Mouse (Mus musculus) liver, embryonic 15.5 days (tissue): ENCODE results near the gene Heatr1. TPM values are rescaled to one million over a fixed set of nuclear protein-coding genes. Genes with fewer than 3 reads are reported as not detected.

Experiments used
- ATAC-seq: fragments of 200-750 bp; cut with Nextera tagmentation; 2 replicates; pipeline ENCODE4 v1.8.0; 2017; ENCODE audit warnings: moderate number of reproducible peaks, mild to moderate bottlenecking, moderate library complexity; ENCODE audit not compliant: insufficient read depth
- H3K27ac ChIP-seq: fragments of 300-500 bp; sonication (generic); replicated peaks from 2 replicates; pipeline ENCODE4 v1.5.1; 2015; ENCODE audit warnings: mild to moderate bottlenecking, inconsistent platforms
- H3K27me3 ChIP-seq: fragments of 300-500 bp; sonication (generic); 2 replicates; pipeline ENCODE4 v1.6.1; 2015; ENCODE audit warnings: mild to moderate bottlenecking, inconsistent platforms
- H3K36me3 ChIP-seq: fragments of 300-500 bp; sonication (generic); replicated peaks from 2 replicates; pipeline ENCODE4 v1.6.1; 2015; ENCODE audit warnings: moderate library complexity, mild to moderate bottlenecking, inconsistent platforms
- H3K4me1 ChIP-seq: fragments of 300-500 bp; sonication (generic); replicated peaks from 2 replicates; pipeline ENCODE4 v1.6.1; 2015; ENCODE audit warnings: inconsistent platforms
- H3K4me2 ChIP-seq: fragments of 300-500 bp; sonication (generic); 2 replicates; pipeline ENCODE4 v1.6.1; 2015; ENCODE audit warnings: moderate library complexity, mild to moderate bottlenecking, inconsistent platforms
- H3K4me3 ChIP-seq: fragments of 300-500 bp; sonication (generic); replicated peaks from 2 replicates; pipeline ENCODE4 v1.5.1; 2015; ENCODE audit warnings: mild to moderate bottlenecking, inconsistent platforms
- H3K9ac ChIP-seq: fragments of 300-500 bp; sonication (generic); 2 replicates; pipeline ENCODE4 v1.6.1; 2015; ENCODE audit warnings: moderate library complexity, mild to moderate bottlenecking, inconsistent platforms
- H3K9me3 ChIP-seq: fragments of 300-500 bp; sonication (generic); replicated peaks from 2 replicates; pipeline ENCODE4 v1.6.1; 2016; ENCODE audit warnings: inconsistent platforms
- WGBS: fragments of 180-500 bp; shearing (Covaris S2); methylation state at CpG from one replicate; pipeline ENCODE4 v1.1.7; 2015; ENCODE audit warnings: mixed read lengths; ENCODE audit not compliant: insufficient replicate concordance; 5-methylcytosine and 5-hydroxymethylcytosine counted together
- polyA plus RNA-seq: library from polyadenylated mRNA; unstranded; fragments of >200 nt; fragmentation: Nextera tagmentation; extraction: Ambion mirVana; gene quantifications from 2 replicates; pipeline ENCODE4 v1.2.1, GENCODE M21; 2015

Gene Heatr1
- polyA plus RNA-seq, 1 experiment from 2014 or later, result 9.8 TPM

GRCm38 (mm10) chr13:12386286-12386685, 8.5 kb upstream of the Heatr1 start:
- Histone ChIP-seq H3K27me3 (no peaks in the 10 kb centered on the region), H3K4me1 (no peaks in the 10 kb centered on the region), H3K4me3 (no peak overlapping the region), H3K36me3 (no peaks in the 10 kb centered on the region), H3K4me2 (no peak overlapping the region), H3K9me3 (no peaks in the 10 kb centered on the region), H3K9ac (no peak overlapping the region), H3K27ac (no peak overlapping the region)
- ATAC-seq, result no peak

- 0 out of 2 replicates have a peak overlapping the region, but pooled peaks have one; percentile 6 for H3K27ac ChIP-seq
- ATAC-seq, result peak; percentile 3
These were observed 744 bp downstream of the Heatr1 start for GRCm38 (mm10) chr13:12395571-12395970.

GRCm38 (mm10) chr13:12408343-12409066, 13.7 kb downstream of the Heatr1 start:
- ATAC-seq, result 0 out of 2 replicates have a peak, but pooled peaks have one; percentile 28

More at GRCm38 (mm10) chr13:12395571-12395970, 744 bp downstream of the Heatr1 start:
- Histone ChIP-seq H3K4me3 (peak overlapping the region; percentile 87), H3K4me2 (peak overlapping the region; percentile 89), H3K27me3 (no peaks in the 10 kb centered on the region), H3K4me1 (peaks cover 24% of the 10 kb centered on the region), H3K9me3 (no peaks in the 10 kb centered on the region), H3K36me3 (peaks cover 25% of the 10 kb centered on the region), H3K9ac (peak overlapping the region; percentile 65)
- WGBS, result under 1% methylated on average over 23 of the region's 23 CpGs

GRCm38 (mm10) chr13:12412016-12412415, 17.2 kb downstream of the Heatr1 start:
- no peaks in the 10 kb centered on the region for H3K27me3 ChIP-seq
- peak; percentile 77 for ATAC-seq
- 11% methylated on average over 8 of the region's 8 CpGs for WGBS
- H3K4me1 ChIP-seq, result no peaks in the 10 kb centered on the region; the same call in 1 of the 2 replicates
- no peak overlapping the region for H3K27ac ChIP-seq
- no peak overlapping the region for H3K4me3 ChIP-seq
- peaks cover 66% of the 10 kb centered on the region for H3K36me3 ChIP-seq
- no peak overlapping the region for H3K9ac ChIP-seq
- H3K4me2 ChIP-seq, result no peak overlapping the region
- H3K9me3 ChIP-seq, result no peaks in the 10 kb centered on the region

More at GRCm38 (mm10) chr13:12408343-12409066, 13.7 kb downstream of the Heatr1 start:
- H3K4me1 ChIP-seq, result no peaks in the 10 kb centered on the region; the same call in 1 of the 2 replicates
- H3K36me3 ChIP-seq, result peaks cover 57% of the 10 kb centered on the region
- H3K27ac ChIP-seq, result no peak overlapping the region
- 70% methylated on average over 9 of the region's 9 CpGs for WGBS
- H3K27me3 ChIP-seq, result no peaks in the 10 kb centered on the region
- no peak overlapping the region for H3K4me2 ChIP-seq
- H3K9me3 ChIP-seq, result no peaks in the 10 kb centered on the region
- H3K9ac ChIP-seq, result no peak overlapping the region
- no peak overlapping the region for H3K4me3 ChIP-seq

- no peak for ATAC-seq
- WGBS, result 78% methylated on average over 9 of the region's 9 CpGs
- Histone ChIP-seq H3K4me3 (no peak overlapping the region), H3K9ac (no peak overlapping the region), H3K27me3 (no peaks in the 10 kb centered on the region), H3K4me1 (no peaks in the 10 kb centered on the region), H3K27ac (no peak overlapping the region), H3K4me2 (no peak overlapping the region), H3K36me3 (peaks cover 87% of the 10 kb centered on the region), H3K9me3 (no peaks in the 10 kb centered on the region)
These were observed 25.8 kb downstream of the Heatr1 start for GRCm38 (mm10) chr13:12420596-12420995.

GRCm38 (mm10) chr13:12428556-12428955, 33.7 kb downstream of the Heatr1 start:
- no peaks in the 10 kb centered on the region for H3K9me3 ChIP-seq
- H3K27ac ChIP-seq, result no peak overlapping the region
- H3K36me3 ChIP-seq, result peaks cover 88% of the 10 kb centered on the region
- WGBS, result 85% methylated on average over 13 of the region's 13 CpGs
- no peak for ATAC-seq
- H3K4me3 ChIP-seq, result no peak overlapping the region
- no peaks in the 10 kb centered on the region for H3K27me3 ChIP-seq
- no peaks in the 10 kb centered on the region for H3K4me1 ChIP-seq
- no peak overlapping the region for H3K4me2 ChIP-seq
- H3K9ac ChIP-seq, result no peak overlapping the region

- H3K9ac ChIP-seq, result no peak overlapping the region
- no peaks in the 10 kb centered on the region for H3K9me3 ChIP-seq
- peaks cover 80% of the 10 kb centered on the region for H3K36me3 ChIP-seq
- no peak overlapping the region for H3K4me2 ChIP-seq
- no peak overlapping the region for H3K27ac ChIP-seq
- H3K4me1 ChIP-seq, result no peaks in the 10 kb centered on the region
- no peak for ATAC-seq
- 61% methylated on average over 5 of the region's 5 CpGs for WGBS
- no peaks in the 10 kb centered on the region for H3K27me3 ChIP-seq
- no peak overlapping the region for H3K4me3 ChIP-seq
These were observed 39.0 kb downstream of the Heatr1 start for GRCm38 (mm10) chr13:12433843-12434242.

- Histone ChIP-seq H3K27ac (no peak overlapping the region), H3K9ac (no peak overlapping the region), H3K4me2 (no peak overlapping the region), H3K4me3 (no peak overlapping the region), H3K4me1 (no peaks in the 10 kb centered on the region), H3K36me3 (peaks cover 64% of the 10 kb centered on the region), H3K9me3 (no peaks in the 10 kb centered on the region), H3K27me3 (no peaks in the 10 kb centered on the region)
- 77% methylated on average over 3 of the region's 3 CpGs for WGBS
- ATAC-seq, result no peak
These were observed 44.8 kb downstream of the Heatr1 start for GRCm38 (mm10) chr13:12439586-12439985.

GRCm38 (mm10) chr13:12440813-12441212, 46.0 kb downstream of the Heatr1 start:
- Histone ChIP-seq H3K36me3 (peaks cover 52% of the 10 kb centered on the region), H3K4me3 (no peak overlapping the region), H3K9ac (no peak overlapping the region), H3K4me2 (no peak overlapping the region), H3K9me3 (no peaks in the 10 kb centered on the region), H3K27me3 (no peaks in the 10 kb centered on the region), H3K4me1 (no peaks in the 10 kb centered on the region), H3K27ac (no peak overlapping the region)
- WGBS, result 79% methylated on average over 6 of the region's 6 CpGs
- ATAC-seq, result no peak

GRCm38 (mm10) chr13:12442008-12442587, 47.3 kb downstream of the Heatr1 start:
- Histone ChIP-seq H3K4me2 (no peak overlapping the region), H3K36me3 (peaks cover 56% of the 10 kb centered on the region), H3K27me3 (no peaks in the 10 kb centered on the region), H3K9me3 (no peaks in the 10 kb centered on the region), H3K27ac (no peak overlapping the region), H3K4me1 (no peaks in the 10 kb centered on the region), H3K9ac (no peak overlapping the region), H3K4me3 (no peak overlapping the region)
- ATAC-seq, result no peak
- 70% methylated on average over 2 of the region's 2 CpGs for WGBS

GRCm38 (mm10) chr13:12453150-12453549, 58.3 kb downstream of the Heatr1 start:
- Histone ChIP-seq H3K4me3 (no peak overlapping the region), H3K27ac (no peak overlapping the region), H3K9me3 (no peaks in the 10 kb centered on the region), H3K4me2 (no peak overlapping the region), H3K4me1 (peaks cover 13% of the 10 kb centered on the region; the same call in 1 of the 2 replicates), H3K36me3 (peaks cover 67% of the 10 kb centered on the region), H3K27me3 (no peaks in the 10 kb centered on the region), H3K9ac (no peak overlapping the region)
- ATAC-seq, result no peak
- 87% methylated on average over 14 of the region's 14 CpGs for WGBS
